Mouse (Mus musculus): ENCODE data around the gene Wdr25. TPM values are rescaled to one million over a fixed set of nuclear protein-coding genes. Genes with fewer than 3 reads are reported as not detected.

The Wdr25 gene
- total and polyA plus RNA-seq, 3 experiments = 8.3 to 12.4 (median 10.8) TPM

- DNase-seq (ENCODE audit: extremely low read depth) = peak; percentile 58
- no peak for TF ChIP-seq MAZ (IDR thresholded peaks at IDR 0.05; ENCODE audit: low read depth, low read length)
- TF ChIP-seq USF1 (IDR thresholded peaks at IDR 0.05; ENCODE audit: low read depth, low read length) = no peak
- TF ChIP-seq ZKSCAN1 (IDR thresholded peaks at IDR 0.05; ENCODE audit: borderline replicate concordance, low read depth, low read length) = no peak
- peak; percentile 59 for TF ChIP-seq SMC3 (IDR thresholded peaks at IDR 0.05; ENCODE audit: low read depth, low read length)
- TF ChIP-seq CTCF (conservative IDR thresholded peaks at IDR 0.05 in 1 of 2, IDR thresholded peaks at IDR 0.05 in 1 of 2; ENCODE audit: low read depth in 2 of 2, low read length in 2 of 2) = peak; percentile 40 to 49; a peak in 3 of 4 replicates
- TF ChIP-seq RAD21 (IDR thresholded peaks at IDR 0.05; ENCODE audit: low read depth, low read length) = peak; percentile 48
- peaks cover 0 to 9% of the 10 kb centered on the region in 2 experiments; a peak in 2 of 4 replicates for H3K4me1 ChIP-seq (ENCODE audit: control insufficient read depth in 1 of 2, insufficient read depth in 2 of 2)
- H3K27ac ChIP-seq (ENCODE audit: insufficient read depth, low read depth) = no peak overlapping the region
- no peaks in the 10 kb centered on the region for H3K9me3 ChIP-seq (replicated peaks; ENCODE audit: low read length)
- H3K79me2 ChIP-seq (replicated peaks; ENCODE audit: control insufficient read depth, extremely low read depth, insufficient read depth, poor library complexity, severe bottlenecking) = no peaks in the 10 kb centered on the region
- H3K4me3 ChIP-seq (replicated peaks in 1 of 3; ENCODE audit: low read depth in 2 of 3, low read length in 2 of 3, poor library complexity in 1 of 3) = no peak overlapping the region
- H3K36me3 ChIP-seq (replicated peaks in 1 of 2; ENCODE audit: control insufficient read depth in 1 of 2, insufficient read depth in 1 of 2, low read length in 1 of 2) = no peaks in the 10 kb centered on the region
- H3K27me3 ChIP-seq (replicated peaks) = peaks cover 43% of the 10 kb centered on the region
- no peak overlapping the region for H3K9ac ChIP-seq (ENCODE audit: insufficient read depth, low read depth)
- dilution Hi-C loops (cut with MboI; ENCODE audit: extremely low pct_ligation_motif_present, extremely low pct_unique_long_range_greater_than_20kb, low sequenced_read_pairs) = no loop called here
- H3K4me2 ChIP-seq (ENCODE audit: insufficient read depth, low read depth, poor library complexity, severe bottlenecking) = no peak overlapping the region
- in situ Hi-C loops (cut with MboI; ENCODE audit: low pct_ligation_motif_present, low pct_unique_long_range_greater_than_20kb, low sequenced_read_pairs) = loop anchor here (25.0 kb wide), 1 partner anchor 268 kb away; no protein-coding TSS in a partner anchor
Observed at GRCm38 (mm10) chr12:109044497-109044896, 151.1 kb downstream of the Wdr25 start.

GRCm38 (mm10) chr12:109045581-109045980 lies 152.2 kb downstream of the Wdr25 start:
- dilution Hi-C loops (cut with MboI; ENCODE audit: extremely low pct_ligation_motif_present, extremely low pct_unique_long_range_greater_than_20kb, low sequenced_read_pairs) = no loop called here
- Histone ChIP-seq H3K9me3 (replicated peaks; ENCODE audit: low read length) (no peaks in the 10 kb centered on the region), H3K4me1 (ENCODE audit: control insufficient read depth in 1 of 2, insufficient read depth in 2 of 2) (peaks cover 0 to 8% of the 10 kb centered on the region in 2 experiments; a peak in 2 of 4 replicates), H3K36me3 (replicated peaks in 1 of 2; ENCODE audit: control insufficient read depth in 1 of 2, insufficient read depth in 1 of 2, low read length in 1 of 2) (no peaks in the 10 kb centered on the region), H3K4me3 (replicated peaks in 1 of 3; ENCODE audit: low read depth in 2 of 3, low read length in 2 of 3, poor library complexity in 1 of 3) (no peak overlapping the region), H3K79me2 (replicated peaks; ENCODE audit: control insufficient read depth, extremely low read depth, insufficient read depth, poor library complexity, severe bottlenecking) (no peaks in the 10 kb centered on the region), H3K4me2 (ENCODE audit: insufficient read depth, low read depth, poor library complexity, severe bottlenecking) (no peak overlapping the region), H3K27me3 (replicated peaks) (peaks cover 37% of the 10 kb centered on the region), H3K9ac (ENCODE audit: insufficient read depth, low read depth) (no peak overlapping the region), H3K27ac (ENCODE audit: insufficient read depth, low read depth) (no peak overlapping the region)
- no peak for TF ChIP-seq USF2 (conservative IDR thresholded peaks at IDR 0.05; ENCODE audit: low read depth, low read length)
- TF ChIP-seq BHLHE40 (IDR thresholded peaks at IDR 0.05; ENCODE audit: low read depth, low read length) = no peak
- no peak for TF ChIP-seq MAX (IDR thresholded peaks at IDR 0.05; ENCODE audit: low read length)
- TF ChIP-seq POLR2A (IDR thresholded peaks at IDR 0.05; ENCODE audit: low read depth, low read length) = no peak
- TF ChIP-seq MEF2A (IDR thresholded peaks at IDR 0.05; ENCODE audit: borderline replicate concordance, low read depth, low read length) = no peak
- no peak for TF ChIP-seq SMC3 (IDR thresholded peaks at IDR 0.05; ENCODE audit: low read depth, low read length)
- no peak for TF ChIP-seq PAX5 (IDR thresholded peaks at IDR 0.05; ENCODE audit: low read length)
- TF ChIP-seq ZC3H11A (IDR thresholded peaks at IDR 0.05; ENCODE audit: low read depth, low read length) = no peak
- TF ChIP-seq ELF1 (IDR thresholded peaks at IDR 0.05; ENCODE audit: low read depth, low read length) = no peak
- TF ChIP-seq NRF1 (IDR thresholded peaks at IDR 0.05; ENCODE audit: low read depth, low read length) = no peak
- no peak for TF ChIP-seq MXI1 (IDR thresholded peaks at IDR 0.05; ENCODE audit: low read depth, low read length)
- TF ChIP-seq CHD1 (IDR thresholded peaks at IDR 0.05; ENCODE audit: low read depth, low read length) = no peak
- no peak for TF ChIP-seq SIN3A (IDR thresholded peaks at IDR 0.05; ENCODE audit: low read length)
- no peak for TF ChIP-seq POLR2AphosphoS2 (IDR thresholded peaks at IDR 0.05; ENCODE audit: low read depth, low read length)
- TF ChIP-seq JUND (conservative IDR thresholded peaks at IDR 0.05; ENCODE audit: low read depth, low read length) = no peak
- no peak for TF ChIP-seq CTCF (conservative IDR thresholded peaks at IDR 0.05 in 1 of 2, IDR thresholded peaks at IDR 0.05 in 1 of 2; ENCODE audit: low read depth in 2 of 2, low read length in 2 of 2)
- TF ChIP-seq ZNF384 (IDR thresholded peaks at IDR 0.05; ENCODE audit: low read depth, low read length) = no peak
- no peak for TF ChIP-seq EP300 (IDR thresholded peaks at IDR 0.05; ENCODE audit: low read length)
- TF ChIP-seq NELFE (IDR thresholded peaks at IDR 0.05; ENCODE audit: low read depth, low read length) = no peak
- in situ Hi-C loops (cut with MboI; ENCODE audit: low pct_ligation_motif_present, low pct_unique_long_range_greater_than_20kb, low sequenced_read_pairs) = loop anchor here (25.0 kb wide), 1 partner anchor 267 kb away; no protein-coding TSS in a partner anchor
- DNase-seq (ENCODE audit: extremely low read depth) = no peak
